Mouse (Mus musculus): Measurements from ENCODE around the gene Sco1. TPM values are rescaled to one million over a fixed set of nuclear protein-coding genes. Genes with fewer than 3 reads are reported as not detected.

Sco1 gene
- polyA plus RNA-seq, 1 experiment from 2014 or later = 20.3 TPM

DNA sequence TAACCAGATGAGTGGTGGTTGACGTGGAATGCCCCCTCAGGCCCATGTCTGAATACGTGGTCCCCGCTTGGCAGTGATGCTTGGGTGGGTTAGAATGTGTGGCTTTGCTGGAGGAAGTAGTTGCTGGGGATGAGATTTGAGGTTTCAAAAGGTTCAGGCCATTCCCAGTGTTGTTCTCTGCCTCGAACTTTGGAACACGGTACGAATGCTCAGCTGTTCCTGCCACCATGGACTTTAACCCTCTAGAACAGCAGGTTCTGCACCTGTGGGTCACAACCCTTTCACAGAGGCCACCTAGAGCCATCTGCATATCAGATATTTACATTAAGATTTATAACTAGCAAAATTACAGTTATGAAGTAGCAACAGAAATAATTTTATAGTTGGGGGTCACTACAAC lies 16.2 kb upstream of the Sco1 start:
- Histone ChIP-seq H3K27me3 (replicated peaks; ENCODE audit: control insufficient read depth, insufficient read depth, low read length) (no peaks in the 10 kb centered on the region), H3K4me2 (no peak overlapping the region), H3K9me3 (ENCODE audit: control insufficient read depth, low read length) (no peaks in the 10 kb centered on the region), H3K9ac (ENCODE audit: low read depth, low read length) (no peak overlapping the region), H3K4me1 (replicated peaks; ENCODE audit: control insufficient read depth, insufficient read depth, low read length) (no peaks in the 10 kb centered on the region), H3K4me3 (ENCODE audit: low read depth, low read length) (no peak overlapping the region), H3K27ac (ENCODE audit: low read depth, low read length) (no peak overlapping the region), H3K36me3 (ENCODE audit: control insufficient read depth, insufficient read depth, low read length) (peaks cover 16% of the 10 kb centered on the region)
- no peak for DNase-seq (ENCODE audit: low spot score)
- 85% methylated on average over 6 of the region's 6 CpGs for WGBS
- no peak for ATAC-seq (replicated peaks; ENCODE audit: low FRiP score)

DNA sequence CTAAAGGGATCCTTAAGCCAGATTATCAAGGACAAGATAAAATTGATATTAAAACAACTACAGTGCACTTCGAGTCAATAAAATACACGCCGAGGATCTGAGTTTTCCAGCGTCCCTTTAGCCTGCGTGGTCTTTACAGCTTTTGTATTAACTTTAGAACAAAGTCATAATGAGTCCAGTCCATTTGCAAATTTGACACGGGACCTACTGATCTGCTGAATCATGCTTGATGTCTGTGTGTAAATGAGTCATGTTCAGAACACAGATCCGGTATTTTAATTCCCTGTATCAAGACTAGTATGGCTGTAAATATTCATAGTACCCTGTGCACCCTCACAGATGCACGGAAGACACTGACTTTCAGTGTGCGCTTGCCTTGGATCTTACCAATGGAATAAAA lies 15.6 kb upstream of the Sco1 start:
- Histone ChIP-seq H3K4me2 (no peak overlapping the region), H3K9ac (ENCODE audit: low read depth, low read length) (no peak overlapping the region), H3K4me3 (ENCODE audit: low read depth, low read length) (no peak overlapping the region), H3K27ac (ENCODE audit: low read depth, low read length) (no peak overlapping the region), H3K9me3 (ENCODE audit: control insufficient read depth, low read length) (no peaks in the 10 kb centered on the region), H3K27me3 (replicated peaks; ENCODE audit: control insufficient read depth, insufficient read depth, low read length) (no peaks in the 10 kb centered on the region), H3K4me1 (replicated peaks; ENCODE audit: control insufficient read depth, insufficient read depth, low read length) (no peaks in the 10 kb centered on the region), H3K36me3 (ENCODE audit: control insufficient read depth, insufficient read depth, low read length) (peaks cover 19% of the 10 kb centered on the region)
- ATAC-seq (replicated peaks; ENCODE audit: low FRiP score) (no peak), DNase-seq (ENCODE audit: low spot score) (no peak)
- WGBS = 91% methylated on average over 9 of the region's 9 CpGs

DNA sequence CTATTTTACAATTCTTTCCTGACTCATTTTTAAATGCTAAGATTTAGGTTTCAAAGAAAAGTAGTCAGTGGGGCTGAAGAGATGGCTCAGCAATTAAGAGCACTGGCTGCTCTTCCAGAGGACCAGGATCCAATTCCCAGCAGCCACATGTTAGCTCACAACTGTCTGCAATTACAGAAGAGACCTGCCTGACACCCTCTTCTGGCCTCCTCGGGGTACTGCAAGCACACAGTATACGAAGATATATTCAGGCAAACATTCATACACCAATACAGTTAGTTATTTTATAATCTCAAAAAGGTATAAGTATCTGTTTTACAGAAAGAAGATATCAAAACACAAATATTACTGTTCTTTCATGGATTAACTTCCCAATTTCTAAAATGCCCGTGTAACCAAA lies 12.7 kb upstream of the Sco1 start:
- H3K27ac ChIP-seq (ENCODE audit: low read depth, low read length) = no peak overlapping the region
- ATAC-seq (replicated peaks; ENCODE audit: low FRiP score) (no peak), DNase-seq (ENCODE audit: low spot score) (no peak)
- H3K36me3 ChIP-seq (ENCODE audit: control insufficient read depth, insufficient read depth, low read length) = peaks cover 21% of the 10 kb centered on the region
- no peak overlapping the region for H3K4me3 ChIP-seq (ENCODE audit: low read depth, low read length)
- H3K4me1 ChIP-seq (replicated peaks; ENCODE audit: control insufficient read depth, insufficient read depth, low read length) = peaks cover 3% of the 10 kb centered on the region; the same call in 1 of the 2 replicates
- no peak overlapping the region for H3K4me2 ChIP-seq
- no peaks in the 10 kb centered on the region for H3K27me3 ChIP-seq (replicated peaks; ENCODE audit: control insufficient read depth, insufficient read depth, low read length)
- no peaks in the 10 kb centered on the region for H3K9me3 ChIP-seq (ENCODE audit: control insufficient read depth, low read length)
- no peak overlapping the region for H3K9ac ChIP-seq (ENCODE audit: low read depth, low read length)
- 85% methylated on average over 3 of the region's 3 CpGs for WGBS

GRCm38 (mm10) chr11:67040483-67040882 lies 12.0 kb upstream of the Sco1 start:
- Histone ChIP-seq H3K36me3 (ENCODE audit: control insufficient read depth, insufficient read depth, low read length) (peaks cover 21% of the 10 kb centered on the region), H3K4me3 (ENCODE audit: low read depth, low read length) (no peak overlapping the region), H3K27ac (ENCODE audit: low read depth, low read length) (no peak overlapping the region), H3K27me3 (replicated peaks; ENCODE audit: control insufficient read depth, insufficient read depth, low read length) (no peaks in the 10 kb centered on the region), H3K4me2 (no peak overlapping the region), H3K9me3 (ENCODE audit: control insufficient read depth, low read length) (no peaks in the 10 kb centered on the region), H3K9ac (ENCODE audit: low read depth, low read length) (no peak overlapping the region), H3K4me1 (replicated peaks; ENCODE audit: control insufficient read depth, insufficient read depth, low read length) (peaks cover 3% of the 10 kb centered on the region; the same call in 1 of the 2 replicates)
- 90% methylated on average over 6 of the region's 6 CpGs for WGBS
- DNase-seq (ENCODE audit: low spot score) (no peak), ATAC-seq (replicated peaks; ENCODE audit: low FRiP score) (no peak)

DNA sequence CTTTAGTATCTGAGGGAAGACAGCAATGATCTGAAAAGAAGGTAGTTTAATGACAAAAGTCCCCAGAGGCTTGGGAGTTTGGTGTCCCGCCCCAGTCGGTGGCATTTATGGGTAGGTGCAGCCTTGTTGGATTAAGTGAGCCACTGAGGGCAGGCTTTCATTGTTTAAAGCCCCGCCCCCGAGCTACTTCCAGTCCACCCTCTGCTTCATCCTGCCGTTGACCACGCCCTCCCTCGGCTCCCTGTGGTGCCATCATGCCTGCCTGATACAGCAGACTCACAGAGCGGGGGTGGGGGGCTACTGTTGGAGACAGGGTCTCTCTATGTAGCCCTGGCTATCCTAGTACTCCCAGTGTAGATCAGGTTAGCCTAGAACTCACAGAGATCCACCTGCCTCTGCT lies 9.5 kb upstream of the Sco1 start:
- Histone ChIP-seq H3K36me3 (ENCODE audit: control insufficient read depth, insufficient read depth, low read length) (peaks cover 21% of the 10 kb centered on the region), H3K27ac (ENCODE audit: low read depth, low read length) (no peak overlapping the region), H3K4me3 (ENCODE audit: low read depth, low read length) (no peak overlapping the region), H3K9me3 (ENCODE audit: control insufficient read depth, low read length) (no peaks in the 10 kb centered on the region), H3K4me2 (no peak overlapping the region), H3K9ac (ENCODE audit: low read depth, low read length) (no peak overlapping the region), H3K27me3 (replicated peaks; ENCODE audit: control insufficient read depth, insufficient read depth, low read length) (no peaks in the 10 kb centered on the region), H3K4me1 (replicated peaks; ENCODE audit: control insufficient read depth, insufficient read depth, low read length) (peaks cover 3% of the 10 kb centered on the region; the same call in 1 of the 2 replicates)
- ATAC-seq (replicated peaks; ENCODE audit: low FRiP score) (peak; percentile 67; the same call in 1 of the 2 replicates), DNase-seq (ENCODE audit: low spot score) (no peak)
- 59% methylated on average over 8 of the region's 8 CpGs for WGBS

DNA sequence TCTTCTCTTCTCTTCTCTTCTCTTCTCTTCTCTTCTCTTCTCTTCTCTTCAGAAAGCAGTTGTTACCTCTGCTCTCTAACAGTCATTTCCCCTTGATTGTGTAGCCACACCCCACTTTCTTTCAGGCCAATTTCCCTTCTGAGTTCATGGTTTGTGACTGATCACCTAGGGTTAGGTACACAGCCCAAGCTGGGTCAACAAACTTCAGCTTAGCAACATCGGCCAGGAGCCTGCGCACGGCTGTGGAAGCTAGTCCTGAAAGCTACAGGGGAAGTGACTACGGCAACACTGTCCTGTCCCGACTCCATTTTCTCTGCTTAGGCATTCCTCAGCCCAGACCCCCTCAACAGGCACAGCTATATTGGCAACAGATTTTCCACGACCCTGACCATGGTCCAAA lies 7.5 kb upstream of the Sco1 start:
- Histone ChIP-seq H3K4me2 (no peak overlapping the region), H3K9me3 (ENCODE audit: control insufficient read depth, low read length) (no peaks in the 10 kb centered on the region), H3K9ac (ENCODE audit: low read depth, low read length) (no peak overlapping the region), H3K27me3 (replicated peaks; ENCODE audit: control insufficient read depth, insufficient read depth, low read length) (no peaks in the 10 kb centered on the region), H3K4me3 (ENCODE audit: low read depth, low read length) (no peak overlapping the region), H3K27ac (ENCODE audit: low read depth, low read length) (no peak overlapping the region), H3K36me3 (ENCODE audit: control insufficient read depth, insufficient read depth, low read length) (peaks cover 13% of the 10 kb centered on the region), H3K4me1 (replicated peaks; ENCODE audit: control insufficient read depth, insufficient read depth, low read length) (peaks cover 3% of the 10 kb centered on the region; the same call in 1 of the 2 replicates)
- ATAC-seq (replicated peaks; ENCODE audit: low FRiP score) (0 out of 2 replicates have a peak, but pooled peaks have one; percentile 43), DNase-seq (ENCODE audit: low spot score) (no peak)
- 67% methylated on average over 6 of the region's 6 CpGs for whole genome bisulfite sequencing

DNA sequence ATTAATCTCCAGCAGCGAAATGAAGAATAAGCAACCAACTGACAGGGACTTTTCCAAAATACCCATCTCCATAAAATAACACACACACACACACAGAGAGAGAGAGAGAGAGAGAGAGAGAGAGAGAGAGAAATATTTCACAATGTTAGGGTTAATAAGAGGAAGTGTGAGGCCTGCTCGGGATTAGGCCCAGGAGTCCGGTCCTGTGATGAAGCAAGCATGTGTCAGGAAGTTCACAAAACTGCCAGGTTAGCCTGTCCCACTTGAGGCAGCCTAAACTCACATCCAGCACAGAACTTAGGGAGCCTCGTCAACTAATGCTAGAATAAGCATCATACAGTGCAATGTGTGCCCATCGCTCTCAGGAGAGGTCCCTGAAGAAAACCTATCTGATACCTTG lies 5.3 kb upstream of the Sco1 start:
- Histone ChIP-seq H3K27me3 (replicated peaks; ENCODE audit: control insufficient read depth, insufficient read depth, low read length) (no peaks in the 10 kb centered on the region), H3K36me3 (ENCODE audit: control insufficient read depth, insufficient read depth, low read length) (0 out of 2 replicates have a peak, but pooled peaks cover 2% of the 10 kb centered on the region), H3K9me3 (ENCODE audit: control insufficient read depth, low read length) (no peaks in the 10 kb centered on the region), H3K4me1 (replicated peaks; ENCODE audit: control insufficient read depth, insufficient read depth, low read length) (peaks cover 3% of the 10 kb centered on the region), H3K27ac (ENCODE audit: low read depth, low read length) (no peak overlapping the region), H3K4me3 (ENCODE audit: low read depth, low read length) (no peak overlapping the region), H3K9ac (ENCODE audit: low read depth, low read length) (no peak overlapping the region), H3K4me2 (no peak overlapping the region)
- ATAC-seq (replicated peaks; ENCODE audit: low FRiP score) (no peak), DNase-seq (ENCODE audit: low spot score) (no peak)
- WGBS = 82% methylated on average over 5 of the region's 5 CpGs

GRCm38 (mm10) chr11:67048496-67048895 lies 4.0 kb upstream of the Sco1 start:
- Histone ChIP-seq H3K9ac (ENCODE audit: low read depth, low read length) (no peak overlapping the region), H3K27me3 (replicated peaks; ENCODE audit: control insufficient read depth, insufficient read depth, low read length) (no peaks in the 10 kb centered on the region), H3K9me3 (ENCODE audit: control insufficient read depth, low read length) (no peaks in the 10 kb centered on the region), H3K4me3 (ENCODE audit: low read depth, low read length) (no peak overlapping the region), H3K4me1 (replicated peaks; ENCODE audit: control insufficient read depth, insufficient read depth, low read length) (peaks cover 5% of the 10 kb centered on the region), H3K4me2 (no peak overlapping the region), H3K36me3 (ENCODE audit: control insufficient read depth, insufficient read depth, low read length) (no peaks in the 10 kb centered on the region), H3K27ac (ENCODE audit: low read depth, low read length) (no peak overlapping the region)
- DNase-seq (ENCODE audit: low spot score) (no peak), ATAC-seq (replicated peaks; ENCODE audit: low FRiP score) (no peak)
- 85% methylated on average over 8 of the region's 8 CpGs for WGBS

DNA sequence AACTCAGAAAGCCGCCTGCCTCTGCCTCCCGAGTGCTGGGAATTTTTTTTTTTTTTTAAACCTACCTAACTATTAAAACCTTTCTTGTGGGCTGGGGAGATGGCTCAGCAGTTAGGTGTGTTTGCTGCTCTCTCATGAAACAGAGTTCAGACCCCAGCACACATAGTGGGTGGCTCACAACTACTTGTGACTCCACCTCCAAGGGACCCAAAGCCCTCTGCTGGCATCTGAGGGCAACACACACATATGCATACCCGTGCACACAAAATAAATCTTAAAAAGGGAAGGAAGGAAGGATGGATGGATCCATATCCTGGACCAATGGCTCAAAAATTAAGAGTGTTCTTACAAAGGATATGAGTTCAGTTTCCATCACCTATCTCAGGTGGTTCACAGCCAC lies 3.2 kb upstream of the Sco1 start:
- H3K27ac ChIP-seq (ENCODE audit: low read depth, low read length) = no peak overlapping the region
- H3K9ac ChIP-seq (ENCODE audit: low read depth, low read length) = no peak overlapping the region
- no peaks in the 10 kb centered on the region for H3K36me3 ChIP-seq (ENCODE audit: control insufficient read depth, insufficient read depth, low read length)
- H3K4me3 ChIP-seq (ENCODE audit: low read depth, low read length) = no peak overlapping the region
- 86% methylated on average over 3 of the region's 3 CpGs for WGBS
- no peaks in the 10 kb centered on the region for H3K9me3 ChIP-seq (ENCODE audit: control insufficient read depth, low read length)
- ATAC-seq (replicated peaks; ENCODE audit: low FRiP score) (no peak), DNase-seq (ENCODE audit: low spot score) (no peak)
- H3K4me2 ChIP-seq = no peak overlapping the region
- H3K4me1 ChIP-seq (replicated peaks; ENCODE audit: control insufficient read depth, insufficient read depth, low read length) = peaks cover 7% of the 10 kb centered on the region
- no peaks in the 10 kb centered on the region for H3K27me3 ChIP-seq (replicated peaks; ENCODE audit: control insufficient read depth, insufficient read depth, low read length)
